Mouse (Mus musculus): Measurements from ENCODE around the gene Slc16a11.

DNA sequence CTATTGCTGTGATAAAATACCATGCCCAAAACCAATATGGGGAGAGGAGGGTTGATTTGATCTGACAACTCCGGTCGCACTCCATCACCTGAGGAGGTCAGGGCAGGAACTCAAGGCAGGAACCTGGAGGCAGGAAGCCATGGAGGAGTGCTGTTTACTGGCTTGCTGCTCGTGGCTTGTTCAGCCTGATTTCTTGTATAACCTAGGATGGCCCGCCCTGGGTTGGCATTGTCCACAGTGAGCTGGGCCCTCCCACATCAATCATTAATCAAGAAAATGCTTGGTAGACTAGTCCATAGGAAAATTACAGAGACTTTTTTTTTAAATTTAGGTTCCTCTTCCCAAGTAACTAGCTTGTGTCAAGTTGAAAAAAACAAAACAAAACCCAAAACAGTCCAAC lies 38.1 kb upstream of the Slc16a11 start:
- no peak for TF ChIP-seq CTCF (IDR thresholded peaks at IDR 0.05; ENCODE audit: low read depth)
- TF ChIP-seq EP300 (optimal IDR thresholded peaks at IDR 0.05), result no peak

Measured in stomach, postnatal 0 days (tissue).